Mouse (Mus musculus) layer of hippocampus, postnatal 25 days (tissue): ENCODE measurements around the gene Ndufaf1. TPM values are rescaled to one million over a fixed set of nuclear protein-coding genes. Genes with fewer than 3 reads are reported as not detected.

Experiments
- DNase-seq, 2 experiments: peaks; one replicate each; pipeline ENCODE4 v3.0.0; 2022; ENCODE audit warnings: mixed read lengths in 2 of 2, low spot score in 1 of 2; ENCODE audit errors: extremely low spot score in 1 of 2
- total RNA-seq, 2 experiments: library from RNA; stranded (reverse); gene quantifications; 2 replicates each; pipeline ENCODE4 v1.2.3; 2021

The Ndufaf1 gene
- total RNA-seq, 2 experiments from 2014 or later: 32.0 to 32.1 TPM

GRCm38 (mm10) chr2:119618199-119618982 lies 44.2 kb downstream of the Ndufaf1 start, which contains the start of the genes Nusap1 and Oip5:
Gene Nusap1 (plus strand): TSS chr2:119618298.
Gene Oip5 (minus strand): TSS chr2:119618469.
- DNase-seq: peak; percentile 58 to 79

GRCm38 (mm10) chr2:119617841-119618198 lies 44.8 kb downstream of the Ndufaf1 start:
- no peak for DNase-seq

GRCm38 (mm10) chr2:119607023-119607422 lies 55.6 kb downstream of the Ndufaf1 start:
- DNase-seq: no peak

Other genes starting within 250 kb of the Ndufaf1 start
- gene Ino80, start 185.1 kb downstream of the Ndufaf1 start, total RNA-seq: 10 to 100 TPM; 16.0 to 19.1 TPM
- under 1 TPM; 0.49 to 0.96 TPM for gene Exd1, start 115.2 kb downstream of the Ndufaf1 start, total RNA-seq
- 100 to 1,000 TPM; 142 to 159 TPM for gene Chp1, start 115.1 kb downstream of the Ndufaf1 start, total RNA-seq
- under 1 TPM; 0.63 to 0.89 TPM for gene Nusap1, start 44.5 kb downstream of the Ndufaf1 start, total RNA-seq
- gene Oip5, start 44.4 kb downstream of the Ndufaf1 start, total RNA-seq: under 1 TPM; 0.80 to 0.98 TPM
- gene Rtf1, start 12.2 kb upstream of the Ndufaf1 start, total RNA-seq: 10 to 100 TPM; 54.9 to 62.3 TPM
- gene Itpka, start 79.5 kb upstream of the Ndufaf1 start, total RNA-seq: 100 to 1,000 TPM; 283 to 285 TPM
- gene Ltk, start 97.6 kb upstream of the Ndufaf1 start, total RNA-seq: 10 to 100 TPM; 10.5 to 12.9 TPM
- gene Rpap1, start 124.7 kb upstream of the Ndufaf1 start, total RNA-seq: 10 to 100 TPM; 18.4 to 19.7 TPM
- gene Tyro3, start 134.9 kb upstream of the Ndufaf1 start, total RNA-seq: 10 to 100 TPM; 87.0 to 88.2 TPM
- 10 to 100 TPM; 57.4 to 70.3 TPM for gene Mga, start 234.4 kb upstream of the Ndufaf1 start, total RNA-seq